In the genomic region with DNA sequence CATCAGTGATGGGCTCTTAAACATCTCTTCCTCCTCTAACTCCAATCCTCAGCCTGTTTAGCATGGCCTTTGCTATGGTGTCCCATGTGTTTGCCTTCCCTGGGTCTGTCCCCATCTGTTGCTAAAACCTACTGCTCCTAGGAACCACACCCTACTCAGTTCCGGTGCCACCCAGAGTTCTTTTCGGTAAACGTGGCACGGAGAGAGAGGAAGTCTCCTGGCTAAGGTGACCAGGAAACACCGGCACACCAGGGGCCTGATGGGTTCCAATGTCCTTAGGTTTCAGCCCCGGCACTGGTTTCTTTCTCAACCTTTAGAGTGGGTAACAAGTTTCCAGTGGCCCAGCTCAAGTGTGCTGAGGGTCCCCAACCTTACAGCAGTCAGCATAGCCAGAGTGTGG, we compare ENCODE assay signal across 27 mouse cellular contexts. TPM values are rescaled to one million over a fixed set of nuclear protein-coding genes. Genes with fewer than 3 reads are reported as not detected.
DNase-seq lines count a peak whose midpoint lies in the region; ATAC-seq and TF ChIP-seq lines count a peak whose summit lies in the region.
"Had no signal": no experiment of that assay in that cellular context is flagged by ENCODE, and none has a peak within 500 bp of the region (broad histone marks: within the 10 kb centered on the region; RNA-seq: fewer than 3 reads in every experiment).

No protein-coding gene starts in this region.

- H3K27ac ChIP-seq in cerebellum, adult 2 months (ENCODE audit: insufficient read depth, low read length), result 0 out of 2 replicates have a peak overlapping the region, but pooled peaks have one; percentile 8
- H3K27ac ChIP-seq: embryonic facial prominence, embryonic 10.5 days; embryonic facial prominence, embryonic 12.5 days; forebrain, embryonic 13.5 days; forebrain, embryonic 15.5 days had no signal

- H3K4me1 ChIP-seq in cerebellum, adult 2 months (ENCODE audit: control insufficient read depth, insufficient read depth, low read length), result peaks cover 20% of the 10 kb centered on the region
- H3K4me1 ChIP-seq in megakaryocyte, embryonic 14.5 days, result peaks cover 48% of the 10 kb centered on the region

- no peak overlapping the region for H3K4me3 ChIP-seq in cerebellum, adult 2 months (replicated peaks; ENCODE audit: insufficient read depth, low read depth, low read length)
- H3K4me3 ChIP-seq in megakaryocyte, embryonic 14.5 days (replicated peaks), result peak overlapping the region; percentile 23
- H3K4me3 ChIP-seq: embryonic facial prominence, embryonic 12.5 days; forebrain, embryonic 13.5 days; forebrain, embryonic 15.5 days had no signal

- no peaks in the 10 kb centered on the region for H3K9me3 ChIP-seq in megakaryocyte, embryonic 14.5 days
- H3K9me3 ChIP-seq: embryonic facial prominence, embryonic 10.5 days; embryonic facial prominence, embryonic 12.5 days; forebrain, embryonic 13.5 days; forebrain, embryonic 15.5 days; G1E had no signal

- no peak for ATAC-seq in megakaryocyte, adult 5-6 weeks (ENCODE audit: poor library complexity, severe bottlenecking)
- ATAC-seq: activated CD4-positive, CD25-positive, alpha-beta regulatory T cell, adult 4 months; CD4-positive, CD25-positive, alpha-beta regulatory T cell, adult 4 months; forebrain, embryonic 13.5 days; forebrain, embryonic 15.5 days; forebrain, postnatal 0 days; Patski had no signal

- 87% methylated on average over 6 of the region's 6 CpGs for WGBS in cerebellum, adult 2 months

- no peaks in the 10 kb centered on the region for H3K27me3 ChIP-seq in cerebellum, adult 2 months (ENCODE audit: control insufficient read depth, insufficient read depth, low read length)
- H3K27me3 ChIP-seq in megakaryocyte, embryonic 14.5 days (replicated peaks), result no peaks in the 10 kb centered on the region
- H3K27me3 ChIP-seq: CH12.LX; embryonic facial prominence, embryonic 12.5 days; forebrain, embryonic 13.5 days; forebrain, embryonic 15.5 days; Patski had no signal

- TF ChIP-seq POLR2A in cerebellum, adult 2 months (IDR thresholded peaks at IDR 0.05; ENCODE audit: borderline replicate concordance, insufficient read depth, low read length), result no peak

- DNase-seq in cerebellum, adult 2 months, result no peak
- no peak for DNase-seq in cerebellum, postnatal 36 days
- peak; percentile 91 for DNase-seq in heart, adult 11 months
- DNase-seq in heart, postnatal 14 days, result no peak
- DNase-seq: adrenal gland, adult 8-10 months; adrenal gland, postnatal 14 days; adrenal gland, postnatal 36 days; B cell, adult 2 months; cerebellum, adult 11-12 months; cerebellum, adult 8-10 months; cerebellum, adult 9-11 months; cerebellum, postnatal 14 days; forebrain, postnatal 0 days had no signal

- H3K36me3 ChIP-seq in megakaryocyte, embryonic 14.5 days (replicated peaks; ENCODE audit: low read length), result peaks cover 42% of the 10 kb centered on the region

- intact Hi-C loops in heart, postnatal 14 days (cut with DNase I), result no loop called here

- TF ChIP-seq CTCF in cerebellum, adult 2 months (IDR thresholded peaks at IDR 0.05; ENCODE audit: borderline replicate concordance, insufficient read depth, low read depth, low read length), result no peak

RNA-seq across cellular contexts. Expression of a gene that starts 4.2 kb away (rescaled TPM):
- polyA plus RNA-seq in cerebellum, adult 2 months (2012; rRNA removed), result 281 and 309 TPM in 2 replicates
- total RNA-seq in heart, postnatal 14 days (2021), result 100 to 1,000 TPM; 252 to 264 TPM
- 369 and 449 TPM in 2 replicates for polyA plus RNA-seq in megakaryocyte, embryonic 14.5 days (2012; ENCODE audit: insufficient read depth, low replicate concordance)
- 62.3 and 72.3 TPM in 2 replicates for total RNA-seq in megakaryocyte, adult 5-6 weeks (2015)
- 53.7 and 59.0 TPM in 2 replicates for total RNA-seq in megakaryocyte, adult 5-6 weeks (2017)

RNA-seq across cellular contexts. Expression of a gene that starts 4.4 kb away (rescaled TPM):
- 130 and 134 TPM in 2 replicates for polyA plus RNA-seq in cerebellum, adult 2 months (2012; rRNA removed)
- total RNA-seq in heart, postnatal 14 days (2021), result 10 to 100 TPM; 39.9 to 41.9 TPM
- polyA plus RNA-seq in megakaryocyte, embryonic 14.5 days (2012; ENCODE audit: insufficient read depth, low replicate concordance), result 100 and 136 TPM in 2 replicates
- total RNA-seq in megakaryocyte, adult 5-6 weeks (2015), result 20.3 and 23.7 TPM in 2 replicates
- total RNA-seq in megakaryocyte, adult 5-6 weeks (2017), result 8.9 and 15.6 TPM in 2 replicates

RNA-seq across cellular contexts. Expression of a gene that starts 18.3 kb away (rescaled TPM):
- polyA plus RNA-seq in cerebellum, adult 2 months (2012; rRNA removed), result 0.21 TPM in 1 of 2 replicates, not detected in the other
- under 1 TPM; 0.31 to 0.90 TPM for total RNA-seq in heart, postnatal 14 days (2021)
- 2.6 TPM in 1 of 2 replicates, not detected in the other for polyA plus RNA-seq in megakaryocyte, embryonic 14.5 days (2012; ENCODE audit: insufficient read depth, low replicate concordance)
- total RNA-seq in megakaryocyte, adult 5-6 weeks (2015), result not detected in 2 replicates
- not detected in 2 replicates for total RNA-seq in megakaryocyte, adult 5-6 weeks (2017)
- total RNA-seq: adrenal gland, postnatal 14 days; adrenal gland, postnatal 36 days had no signal
- polyA plus RNA-seq: activated CD4-positive, CD25-positive, alpha-beta regulatory T cell, adult 4 months; CD4-positive, CD25-positive, alpha-beta regulatory T cell, adult 4 months; cortical plate, adult 2 months; forebrain, embryonic 11.5 days; forebrain, embryonic 15.5 days had no signal

RNA-seq across cellular contexts. Expression of a gene that starts 26.8 kb away (rescaled TPM):
- polyA plus RNA-seq in cerebellum, adult 2 months (2012; rRNA removed), result not detected in 2 replicates
- total RNA-seq in heart, postnatal 14 days (2021), result not detected
- polyA plus RNA-seq in megakaryocyte, embryonic 14.5 days (2012; ENCODE audit: insufficient read depth, low replicate concordance), result 4.3 TPM in 1 of 2 replicates, not detected in the other
- total RNA-seq in megakaryocyte, adult 5-6 weeks (2015), result 0.48 and 1.2 TPM in 2 replicates
- 0.69 and 0.95 TPM in 2 replicates for total RNA-seq in megakaryocyte, adult 5-6 weeks (2017)
- total RNA-seq: CH12.LX had no signal
- polyA plus RNA-seq: activated CD4-positive, CD25-positive, alpha-beta regulatory T cell, adult 4 months; CD4-positive, CD25-positive, alpha-beta regulatory T cell, adult 4 months; embryonic facial prominence, embryonic 10.5 days; embryonic facial prominence, embryonic 12.5 days; embryonic facial prominence, embryonic 14.5 days; forebrain, embryonic 11.5 days; forebrain, embryonic 13.5 days; forebrain, embryonic 15.5 days; forebrain, postnatal 0 days had no signal

RNA-seq across cellular contexts. Expression of a gene that starts 32.1 kb away (rescaled TPM):
- polyA plus RNA-seq in cerebellum, adult 2 months (2012; rRNA removed), result 77.5 and 86.5 TPM in 2 replicates
- total RNA-seq in heart, postnatal 14 days (2021), result 10 to 100 TPM; 47.5 to 49.5 TPM
- 44.3 and 152 TPM in 2 replicates for polyA plus RNA-seq in megakaryocyte, embryonic 14.5 days (2012; ENCODE audit: insufficient read depth, low replicate concordance)
- total RNA-seq in megakaryocyte, adult 5-6 weeks (2015), result 47.2 and 57.3 TPM in 2 replicates
- total RNA-seq in megakaryocyte, adult 5-6 weeks (2017), result 62.2 and 64.6 TPM in 2 replicates
